Mouse (Mus musculus): ENCODE data around the gene Tdrd3.

DNA sequence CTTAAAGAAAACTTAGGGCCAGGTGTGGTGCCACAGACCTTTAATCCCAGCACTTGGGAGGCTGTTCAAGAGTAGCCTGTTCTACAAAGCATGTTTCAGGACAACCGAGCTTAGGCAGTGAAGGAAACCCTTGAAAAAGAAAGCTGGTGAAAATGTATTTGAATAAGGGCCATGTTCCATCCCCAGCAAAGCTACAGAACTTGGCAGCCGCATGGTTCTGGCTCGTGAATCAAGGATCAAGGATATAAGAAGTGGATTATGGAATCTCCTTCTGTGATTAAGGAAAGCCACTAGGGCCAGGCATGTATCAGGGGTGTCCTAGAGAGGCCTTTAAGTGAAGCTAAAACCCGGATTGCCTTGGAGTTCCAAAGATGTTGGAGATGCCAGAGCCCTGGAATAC, 18.9 kb downstream of the Tdrd3 start:
- no peak for TF ChIP-seq CTCF (IDR thresholded peaks at IDR 0.05; ENCODE audit: low read depth, low read length)
- no peak for TF ChIP-seq POLR2A (IDR thresholded peaks at IDR 0.05; ENCODE audit: borderline replicate concordance, low read depth, low read length)
